Mouse (Mus musculus) testis, adult 2 months (tissue): Measurements from ENCODE around the gene Gm21885.

Experiments
- CTCF ChIP-seq: fragments of 200-500 bp; IDR thresholded peaks from 2 replicates; pipeline ENCODE4 v1.5.1; 2012; ENCODE audit warnings: low read depth, mild to moderate bottlenecking, inconsistent platforms, low read length, moderate library complexity; ENCODE audit not compliant: control insufficient read depth, insufficient read depth, insufficient replicate concordance
- POLR2A ChIP-seq: fragments of 200-500 bp; IDR thresholded peaks from 2 replicates; pipeline ENCODE4 v1.6.1; 2012; ENCODE audit warnings: low read depth, mild to moderate bottlenecking, inconsistent platforms, low read length, moderate library complexity; ENCODE audit not compliant: control insufficient read depth

DNA sequence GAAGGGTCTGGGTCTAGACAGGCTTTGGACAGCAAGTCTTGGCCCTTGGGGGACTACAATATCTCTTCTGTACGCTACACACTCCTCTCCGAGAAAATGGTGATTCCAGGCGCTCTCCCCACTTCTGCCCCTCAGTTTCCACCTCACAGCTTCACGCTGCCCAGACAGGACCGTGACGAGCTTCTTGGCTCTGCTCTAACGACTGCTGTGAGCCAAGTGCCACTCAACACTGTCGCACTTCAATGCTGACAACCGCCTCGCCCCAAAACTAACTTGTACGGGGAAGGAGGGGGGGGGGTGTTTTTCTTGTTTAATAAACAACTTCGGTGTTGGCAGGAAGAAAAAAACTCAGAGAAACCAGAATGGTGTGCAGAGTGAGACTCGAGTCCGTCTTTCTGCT lies 23.7 kb upstream of the Gm21885 start:
- TF ChIP-seq CTCF (no peak), POLR2A (no peak)
